Mouse (Mus musculus) cerebral cortex, adult 2 months (tissue): ENCODE results near the gene Gm7271.

Experiments used
- WGBS: fragments of 180-500 bp; shearing (Covaris S2); methylation state at CpG from one replicate; pipeline ENCODE4 v1.1.7; 2018; 5-methylcytosine and 5-hydroxymethylcytosine counted together

The Gm7271 gene

DNA sequence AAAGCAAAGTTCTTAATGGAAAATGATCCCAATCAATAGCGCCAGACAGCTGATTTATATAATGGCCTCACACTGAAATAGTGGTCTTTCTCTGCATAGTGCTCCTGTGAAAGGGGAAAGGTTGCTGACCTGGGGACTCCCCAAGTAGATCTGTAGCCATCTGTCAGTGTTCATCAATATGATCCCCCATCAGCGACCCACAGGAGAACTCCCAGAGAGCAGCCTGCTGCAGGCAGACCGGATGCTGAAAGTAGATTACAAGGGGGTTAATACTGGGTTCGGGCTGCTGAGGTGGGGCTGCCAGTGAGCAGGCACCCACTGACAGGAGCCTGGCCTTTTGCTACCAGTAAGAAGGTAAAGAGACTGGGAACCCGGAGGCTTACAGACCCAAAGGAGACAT is at the start of gene Gm7271:
Gm7271 (plus strand) TSS at position 230 of the 400 bp plus-strand sequence.
- 76% methylated on average over 5 of the region's 5 CpGs for WGBS

DNA sequence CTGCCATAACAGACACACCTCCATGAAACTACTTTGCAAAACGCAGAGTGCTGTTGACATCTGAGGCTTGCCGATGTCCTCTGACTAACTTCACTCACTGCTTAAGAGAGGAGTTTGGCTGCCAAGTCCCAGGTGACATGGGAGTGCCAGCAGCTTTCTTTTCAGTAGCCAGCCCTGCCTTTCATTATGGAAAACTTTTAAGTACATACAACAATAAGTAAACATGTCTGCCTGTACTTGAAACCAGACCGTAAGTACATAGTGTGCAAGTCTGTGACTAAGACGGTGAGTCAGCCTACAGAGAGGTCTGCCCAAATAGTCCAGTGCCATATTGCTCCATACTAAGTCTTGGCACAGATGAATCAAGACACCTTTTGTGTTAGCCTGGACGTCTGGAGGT is 46.7 kb upstream of the Gm7271 start:
- WGBS = 80% methylated on average over 5 of the region's 5 CpGs

DNA sequence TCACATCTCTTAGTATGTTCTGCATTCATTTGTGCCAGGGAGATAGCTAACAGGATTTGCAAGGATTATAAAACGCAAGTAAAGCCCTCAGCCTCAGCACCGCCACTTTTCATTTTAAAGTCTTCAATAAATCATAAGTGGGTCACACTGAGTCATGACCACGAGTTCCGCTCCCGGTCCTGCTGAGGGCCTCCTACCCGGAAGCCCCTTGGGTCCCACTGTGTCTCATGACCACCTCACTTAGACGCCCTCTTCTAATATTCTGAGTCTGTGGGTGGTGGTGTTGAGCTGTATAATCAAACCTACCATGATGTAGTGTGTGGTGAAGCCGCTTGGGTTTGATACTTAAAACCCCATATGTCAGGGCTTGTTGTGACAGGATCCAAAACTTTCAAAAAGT is 46.1 kb upstream of the Gm7271 start:
- 92% methylated on average over 8 of the region's 8 CpGs for WGBS

DNA sequence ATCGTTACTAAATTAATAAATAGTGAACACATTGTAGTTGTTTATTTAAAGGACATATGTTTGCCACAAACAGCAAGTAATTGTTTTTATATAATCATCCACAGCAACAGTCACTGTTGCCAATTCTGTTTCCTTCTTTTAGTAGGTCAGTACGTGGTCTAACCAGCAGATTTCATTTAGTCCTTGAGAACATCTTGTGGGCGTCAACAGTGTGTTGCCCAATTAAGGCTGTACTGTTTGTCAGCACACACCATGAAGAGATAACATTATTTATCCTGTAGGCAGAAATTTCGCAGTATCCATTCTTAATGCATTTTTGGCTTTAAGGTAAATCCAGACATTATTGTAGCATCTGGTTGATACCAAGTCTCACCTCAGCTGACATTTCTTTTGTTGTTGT is 42.4 kb upstream of the Gm7271 start:
- WGBS = 70% methylated on average over 4 of the region's 4 CpGs

DNA sequence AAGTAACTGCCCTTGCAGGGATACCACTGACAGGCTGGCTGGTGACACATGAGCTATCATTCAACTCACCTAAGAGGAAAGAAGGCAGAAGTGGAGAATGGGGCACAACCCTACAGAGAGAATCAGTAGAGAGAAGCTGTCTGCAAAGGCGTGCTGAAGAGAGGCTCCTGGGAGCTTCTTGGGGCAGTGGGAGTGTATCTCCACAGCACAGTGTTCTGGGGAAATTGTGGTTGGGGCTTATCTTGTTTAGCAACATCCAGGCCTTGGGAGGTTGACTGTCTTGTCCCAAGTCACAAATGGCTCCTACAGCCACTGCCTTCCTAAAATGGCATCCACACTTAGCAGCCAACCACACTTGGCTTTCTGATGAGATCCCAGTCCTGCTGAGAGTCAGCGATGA is 8.9 kb upstream of the Gm7271 start:
- WGBS = 96% methylated on average over 2 of the region's 2 CpGs

DNA sequence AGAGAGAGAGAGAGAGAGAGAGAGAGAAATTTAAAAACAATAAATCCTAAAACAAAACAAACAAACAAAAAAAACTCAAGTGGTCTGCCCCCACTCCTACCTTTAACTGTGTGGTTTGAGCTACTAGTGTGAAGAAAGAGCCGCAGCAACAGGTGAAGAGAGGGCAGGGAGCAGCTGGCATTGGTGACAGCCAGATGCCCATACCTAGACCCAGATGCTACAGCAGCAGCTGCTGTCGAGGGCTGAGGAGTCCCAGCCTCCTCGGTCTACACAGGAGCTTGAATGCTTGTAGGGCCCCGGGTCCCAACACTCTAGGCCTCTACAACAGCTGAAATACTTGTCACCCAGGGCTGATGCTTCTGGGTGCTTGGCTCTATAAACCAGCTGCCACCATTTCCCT is 7.0 kb upstream of the Gm7271 start:
- WGBS = 88% methylated on average over 4 of the region's 4 CpGs

DNA sequence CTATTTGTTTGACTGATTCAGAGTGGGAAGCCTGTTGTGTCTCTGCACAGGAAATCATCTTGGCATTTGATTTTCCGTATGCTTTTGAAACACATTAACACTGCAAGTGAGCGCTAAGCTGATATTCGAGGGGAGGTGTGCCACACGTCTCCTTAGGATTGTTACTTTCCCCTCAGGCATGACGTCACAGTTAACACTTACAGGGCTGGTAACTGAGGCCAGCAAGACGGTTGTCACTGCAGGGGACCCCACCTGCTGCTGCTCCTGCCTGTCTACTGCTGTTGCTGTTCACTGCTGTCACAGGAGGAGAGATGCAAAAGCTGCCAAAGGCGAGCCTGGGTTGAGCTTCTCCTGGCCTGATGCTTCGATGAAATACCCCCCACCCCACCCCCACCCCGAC is 6.1 kb upstream of the Gm7271 start:
- WGBS = 34% methylated on average over 9 of the region's 9 CpGs

DNA sequence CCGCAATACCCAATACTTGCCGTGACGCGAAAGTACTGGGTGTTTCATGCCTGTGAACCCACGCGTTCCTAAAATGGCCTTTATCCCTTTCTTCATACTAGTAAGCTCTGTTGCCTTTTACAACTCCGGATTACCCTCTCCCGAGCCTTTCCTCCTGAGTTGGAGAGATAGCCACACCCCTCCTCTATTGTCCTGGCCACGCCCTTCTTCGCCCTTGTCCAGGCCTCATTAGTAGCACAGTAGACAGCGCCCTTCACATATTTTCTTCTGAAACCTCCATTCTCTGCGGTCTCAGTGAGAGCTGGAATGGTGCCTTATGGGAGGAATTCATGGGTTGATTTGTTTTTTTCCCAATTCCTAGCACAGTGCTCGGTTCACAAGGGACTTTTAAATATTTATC is 11.3 kb downstream of the Gm7271 start:
- 67% methylated on average over 13 of the region's 13 CpGs for WGBS

DNA sequence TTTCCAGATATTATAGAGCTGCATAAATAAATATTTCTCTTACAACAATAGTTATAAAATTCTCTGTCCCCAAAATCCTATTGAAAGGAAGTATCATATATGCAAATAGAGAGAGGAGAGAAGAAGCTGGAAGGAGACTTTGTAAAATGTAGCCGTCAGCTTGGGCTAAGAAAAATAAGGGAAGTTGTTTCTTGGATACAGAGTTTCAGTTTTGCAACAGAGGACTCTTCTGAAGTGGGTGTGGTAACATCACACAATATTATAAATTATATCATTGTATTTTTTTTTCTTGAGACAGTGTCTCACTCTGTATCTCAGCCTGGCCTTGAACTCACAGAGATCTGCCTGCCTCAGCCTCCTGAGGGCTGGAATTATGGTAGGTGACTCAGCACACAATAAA is 38.6 kb downstream of the Gm7271 start:
- 82% methylated on average over 1 of the region's 1 CpGs for WGBS

DNA sequence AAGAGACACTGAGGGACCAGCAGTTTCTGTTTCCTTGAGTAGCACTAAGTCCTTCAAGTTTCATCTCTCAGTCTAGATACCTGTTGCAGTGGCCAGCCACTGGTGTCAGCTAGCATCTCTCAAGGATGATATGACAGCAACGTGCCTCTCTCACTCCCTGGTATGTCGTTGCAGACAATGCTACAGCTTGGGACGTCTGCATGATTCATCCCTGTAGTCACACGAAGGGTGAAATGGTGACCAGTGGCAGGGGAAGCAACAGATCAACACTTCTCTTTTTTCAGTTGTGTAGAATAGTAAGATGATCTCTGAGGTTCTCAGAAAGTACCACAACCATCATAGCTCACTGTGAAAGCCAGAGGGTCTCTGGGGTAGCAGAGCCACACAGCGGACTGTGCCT is 40.8 kb downstream of the Gm7271 start:
- 76% methylated on average over 5 of the region's 5 CpGs for WGBS

DNA sequence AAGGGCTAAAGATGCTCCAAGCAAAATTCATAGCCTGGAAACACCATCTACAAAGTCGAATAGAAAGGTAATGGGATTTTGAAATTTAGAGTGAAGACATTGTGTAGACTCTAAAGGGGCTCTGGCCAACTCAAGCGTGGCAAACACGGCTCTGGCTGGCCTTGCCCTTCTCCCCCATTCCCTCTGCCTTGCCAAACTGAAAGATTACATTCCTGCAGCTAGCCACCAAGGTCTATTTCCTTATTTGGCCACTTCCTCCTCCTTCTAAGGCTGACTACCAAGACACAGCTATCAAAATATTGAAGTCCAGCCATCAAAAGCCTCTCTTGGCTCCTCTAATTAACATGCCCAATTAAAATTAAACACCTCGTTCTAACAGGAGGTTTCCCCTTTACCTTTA is 41.2 kb downstream of the Gm7271 start:
- 27% methylated on average over 4 of the region's 4 CpGs for WGBS

DNA sequence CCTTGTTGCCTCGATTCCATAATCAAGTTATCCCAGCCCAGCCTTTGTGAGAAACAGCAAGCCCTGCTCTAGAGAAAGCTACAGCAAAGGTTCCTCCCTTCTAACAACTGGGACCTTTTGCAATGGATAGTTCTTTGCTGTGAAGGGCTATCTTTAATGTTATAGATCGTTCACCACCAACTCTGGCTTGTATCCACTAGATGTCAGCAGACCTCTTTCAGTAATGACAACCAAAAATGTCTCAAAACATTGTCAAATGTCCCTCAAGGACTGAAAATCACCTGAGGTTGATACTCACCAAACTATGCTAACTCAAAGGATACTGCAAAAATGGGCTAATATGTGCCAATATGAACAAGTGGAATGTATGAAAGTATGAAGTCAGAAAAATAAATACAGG is 42.0 kb downstream of the Gm7271 start:
- 44% methylated on average over 2 of the region's 2 CpGs for WGBS

DNA sequence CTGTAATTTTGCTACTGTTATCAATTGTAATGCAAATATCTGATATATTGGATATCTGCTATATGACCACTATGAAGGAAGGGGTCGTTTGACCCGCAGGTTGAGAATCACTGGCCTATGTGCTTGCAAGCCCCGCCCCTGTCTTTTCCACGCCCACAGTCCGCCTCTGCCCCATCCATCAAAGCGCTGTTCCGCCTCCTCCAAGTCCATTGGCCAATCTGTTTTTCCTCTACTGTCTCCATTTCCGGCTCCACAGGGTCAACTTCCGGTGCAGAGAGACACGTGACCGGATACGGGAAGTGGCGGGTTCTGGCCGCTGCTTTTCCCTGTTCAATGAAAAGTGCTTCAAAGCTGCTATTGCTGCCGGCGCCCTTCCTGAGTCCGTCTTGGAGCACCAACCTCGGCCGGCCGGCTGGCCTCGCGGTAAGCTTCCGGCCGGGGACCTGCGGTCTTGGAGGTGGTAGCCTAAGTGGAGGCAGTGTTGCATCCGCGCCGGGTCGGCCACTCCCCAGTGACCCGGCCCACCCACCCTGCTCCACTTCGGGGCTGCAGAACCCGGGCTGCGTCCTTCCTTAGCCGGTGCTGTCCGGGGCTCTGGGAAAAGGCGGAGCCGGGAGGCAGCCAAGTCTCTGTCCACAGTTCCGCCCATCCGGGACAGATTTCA is 45.3 kb downstream of the Gm7271 start, which contains the start of gene Exoc1:
Exoc1 (plus strand) TSS at position 272 of the 664 bp plus-strand sequence.
- under 1% methylated on average over 39 of the region's 39 CpGs for WGBS

DNA sequence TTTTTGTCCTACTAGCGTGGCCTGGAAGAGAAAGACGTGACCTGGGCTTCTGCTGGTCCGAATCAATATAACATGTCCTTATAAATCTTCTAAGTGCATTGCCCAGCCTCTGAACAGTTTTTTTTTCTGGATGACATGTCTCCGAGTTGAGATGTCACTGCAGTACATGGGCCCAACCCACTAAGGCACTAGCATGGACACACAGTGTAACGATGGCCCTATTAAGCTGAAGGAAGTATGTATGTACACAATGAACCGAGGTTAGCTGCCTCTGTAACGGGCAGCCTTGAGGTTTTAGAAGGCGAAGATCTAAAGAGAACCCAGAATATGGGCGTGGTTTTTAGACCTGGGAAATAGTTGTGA is 45.8 kb downstream of the Gm7271 start:
- WGBS = 7% methylated on average over 9 of the region's 9 CpGs

DNA sequence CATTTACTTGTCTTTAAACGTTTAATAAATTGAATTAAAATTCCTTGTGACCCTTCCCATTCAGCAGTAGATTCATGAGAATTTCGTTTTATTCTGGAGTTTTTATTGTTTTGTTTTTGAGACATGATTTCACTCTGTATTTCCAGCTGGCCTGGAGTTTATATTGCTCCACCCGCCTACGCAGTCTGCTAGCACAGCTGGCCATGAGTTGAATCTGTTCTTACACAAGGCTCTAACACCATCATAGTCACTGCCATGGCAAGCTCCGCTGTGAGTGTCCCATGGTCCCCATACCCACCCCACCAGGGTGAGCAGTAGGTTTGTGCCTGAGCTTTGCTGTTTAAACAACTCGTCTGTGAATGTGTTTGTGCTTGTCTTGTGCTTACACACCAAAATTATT is 49.3 kb downstream of the Gm7271 start:
- WGBS = 67% methylated on average over 6 of the region's 6 CpGs

DNA sequence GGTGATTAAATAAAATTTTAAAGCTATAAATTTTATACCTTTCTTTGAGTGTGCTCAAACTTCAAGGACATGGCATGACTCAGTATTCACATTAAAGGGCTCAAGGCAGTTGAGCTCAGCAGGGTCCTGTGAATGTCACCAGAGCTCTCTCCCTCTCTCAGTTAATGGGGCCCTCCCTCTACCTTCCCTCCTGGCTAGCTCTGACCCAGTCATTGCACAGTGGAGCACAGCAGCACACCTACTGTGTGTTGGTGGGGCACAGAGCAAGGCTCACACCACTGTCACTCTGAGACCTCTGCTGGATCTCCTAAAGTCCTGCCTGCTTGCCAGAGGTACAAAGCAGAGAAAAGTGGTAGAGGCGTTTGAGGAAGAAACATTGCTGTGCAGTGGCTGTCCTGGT is 52.4 kb downstream of the Gm7271 start:
- WGBS = 77% methylated on average over 1 of the region's 1 CpGs

DNA sequence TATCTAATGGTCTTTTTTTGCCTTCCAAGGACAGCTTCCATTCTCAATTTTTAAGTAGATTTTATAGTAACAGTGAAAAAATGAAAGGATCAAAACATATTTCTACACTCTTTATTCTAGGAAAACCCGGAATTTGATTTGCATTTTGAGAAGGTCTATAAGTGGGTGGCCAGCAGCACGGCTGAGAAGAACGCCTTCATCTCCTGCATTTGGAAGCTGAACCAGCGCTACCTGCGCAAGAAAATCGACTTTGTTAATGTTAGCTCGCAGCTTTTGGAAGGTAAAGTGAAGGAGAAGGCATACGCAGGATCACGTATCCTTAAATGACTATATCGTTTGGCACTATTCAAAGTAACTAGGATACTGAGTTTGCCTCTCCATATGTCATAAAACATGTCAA is 53.7 kb downstream of the Gm7271 start:
- 56% methylated on average over 10 of the region's 10 CpGs for WGBS

DNA sequence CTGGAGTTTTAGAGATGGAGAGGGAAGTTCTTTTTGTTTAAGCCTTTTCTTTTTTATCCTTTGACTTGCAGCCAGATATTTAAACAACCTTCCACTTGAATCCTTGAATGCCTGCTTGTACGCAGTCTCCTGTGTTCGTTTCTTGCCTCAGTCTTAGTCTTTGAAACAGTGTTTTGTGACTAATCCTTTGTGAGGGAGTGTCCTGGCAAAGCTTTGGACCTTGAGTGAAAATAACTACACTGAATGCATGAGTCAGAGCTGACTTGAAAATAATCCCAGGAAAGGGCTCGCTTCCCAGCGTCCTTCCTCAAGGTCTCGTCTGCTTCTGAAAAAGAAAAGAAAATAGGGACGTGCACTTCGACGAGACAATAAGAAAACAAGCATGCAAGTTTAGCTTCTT is 56.3 kb downstream of the Gm7271 start:
- WGBS = 23% methylated on average over 8 of the region's 8 CpGs

DNA sequence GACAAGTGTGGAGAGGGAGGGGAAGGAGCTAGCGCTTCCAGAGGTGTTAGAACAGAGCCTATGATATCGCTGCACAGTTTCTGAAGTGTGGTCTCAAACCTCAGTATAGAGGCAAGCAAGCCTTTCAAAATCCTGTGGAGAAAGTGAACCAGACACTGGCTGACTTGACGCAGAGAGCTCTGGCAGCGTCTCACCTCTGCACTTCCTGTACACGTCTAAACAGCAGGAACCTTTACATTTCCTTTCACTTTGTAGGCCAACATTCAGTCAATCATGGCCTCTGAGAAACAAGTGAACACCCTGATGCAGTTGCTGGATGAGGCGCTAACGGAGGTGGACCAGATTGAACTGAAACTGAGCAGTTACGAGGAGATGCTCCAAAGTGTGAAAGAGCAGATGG is 59.4 kb downstream of the Gm7271 start:
- 82% methylated on average over 8 of the region's 8 CpGs for WGBS

DNA sequence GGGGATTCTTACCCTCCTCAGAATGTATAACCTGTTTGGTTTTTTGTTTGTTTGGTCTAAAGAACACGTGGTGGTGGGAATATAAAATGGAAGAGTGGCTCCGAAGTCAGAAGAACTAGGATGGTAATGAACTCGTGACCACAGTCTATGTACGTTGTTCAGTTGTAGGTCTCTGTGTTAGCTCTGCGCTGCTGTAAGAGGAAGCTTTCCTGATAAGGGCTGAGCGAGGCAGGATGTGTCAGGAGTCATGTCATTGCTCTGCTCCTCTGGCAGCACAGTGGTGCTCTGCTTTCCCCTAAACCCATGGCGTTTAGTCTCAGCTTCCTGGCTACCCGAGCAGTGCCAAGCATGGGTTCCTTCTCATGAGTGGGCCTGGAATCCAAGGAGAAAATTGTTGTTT is 66.6 kb downstream of the Gm7271 start:
- 87% methylated on average over 8 of the region's 8 CpGs for WGBS

DNA sequence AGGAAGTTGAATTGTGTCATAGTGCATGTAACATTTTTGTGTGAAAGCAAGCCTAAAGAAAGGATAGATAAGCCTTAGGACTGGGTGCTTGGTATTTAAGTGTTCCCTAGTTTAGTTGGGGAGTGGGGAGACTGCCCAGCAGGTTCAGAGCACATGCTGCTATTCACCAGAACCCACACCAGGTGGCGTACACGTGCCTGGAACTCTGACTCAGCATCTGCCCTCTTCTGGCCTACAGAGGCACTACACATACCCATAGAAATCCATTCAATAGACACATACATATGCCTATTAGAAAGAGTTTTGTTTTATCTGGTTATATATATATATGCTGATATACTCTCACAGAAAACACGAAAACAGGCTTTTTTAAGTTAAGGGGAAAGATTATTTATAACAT is 81.5 kb downstream of the Gm7271 start:
- WGBS = 39% methylated on average over 3 of the region's 3 CpGs
